Mouse (Mus musculus) thymus, adult 18-20 months (tissue): ENCODE measurements around the gene Zdhhc17.

Experiments
- DNase-seq, 2 experiments: peaks; one replicate each; pipeline ENCODE4 v3.0.0; 2022; ENCODE audit warnings: mixed read lengths in 2 of 2

The Zdhhc17 gene

DNA sequence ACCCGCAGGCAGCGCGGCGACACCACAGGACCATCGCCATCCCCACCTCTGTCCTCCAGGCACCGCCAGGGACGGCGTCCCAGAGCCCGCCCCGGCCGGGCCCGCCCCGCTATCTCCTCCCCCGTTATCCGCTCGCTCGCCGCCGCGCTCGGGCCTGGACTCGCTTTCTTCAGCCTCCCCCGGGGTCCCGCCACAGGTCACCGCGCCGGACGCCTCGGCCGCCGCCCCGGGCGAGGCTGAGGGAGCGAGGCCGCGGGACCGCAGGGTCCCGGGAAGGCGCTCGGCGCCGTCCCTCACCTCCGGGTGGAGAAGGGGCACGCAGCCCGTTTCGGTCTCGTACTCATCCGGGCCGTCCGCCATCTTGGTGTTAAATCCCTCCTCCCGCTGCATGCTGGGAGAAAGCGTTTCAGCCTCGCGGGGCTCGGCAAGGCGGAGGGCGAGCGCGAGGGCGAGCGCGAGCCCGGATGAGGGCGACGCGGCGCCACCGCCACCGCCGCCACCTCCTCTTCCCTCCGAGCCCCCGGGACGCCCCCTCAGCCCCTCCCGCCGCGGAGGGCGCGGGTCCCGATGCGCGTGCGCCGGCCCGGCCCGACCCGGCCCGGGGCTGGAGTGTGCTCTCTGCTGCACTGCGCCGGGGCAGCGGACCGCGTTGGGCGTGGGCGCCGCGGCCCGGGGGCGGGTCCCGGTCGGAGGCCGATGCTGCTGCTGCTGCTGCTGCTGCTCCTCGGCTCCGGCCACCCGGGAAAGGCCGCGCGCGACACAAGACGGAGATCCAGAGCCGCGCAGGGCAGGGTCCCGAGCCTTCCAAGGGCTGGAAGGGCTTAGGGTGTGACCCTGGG lies at the start of gene Zdhhc17:
TSS of gene Zdhhc17 (minus strand) at position 500 of the 839 bp plus-strand sequence.
- DNase-seq = peak; percentile 78 to 85

GRCm38 (mm10) chr10:111055770-111056169 lies 45.8 kb upstream of the Zdhhc17 start:
- no peak for DNase-seq

GRCm38 (mm10) chr10:111051606-111052005 lies 41.7 kb upstream of the Zdhhc17 start:
- no peak for DNase-seq

GRCm38 (mm10) chr10:111050511-111050910 lies 40.6 kb upstream of the Zdhhc17 start:
- DNase-seq = no peak

GRCm38 (mm10) chr10:111050061-111050460 lies 40.1 kb upstream of the Zdhhc17 start:
- no peak for DNase-seq

- no peak for DNase-seq
These were observed 38.0 kb upstream of the Zdhhc17 start for GRCm38 (mm10) chr10:111047895-111048294.

DNA sequence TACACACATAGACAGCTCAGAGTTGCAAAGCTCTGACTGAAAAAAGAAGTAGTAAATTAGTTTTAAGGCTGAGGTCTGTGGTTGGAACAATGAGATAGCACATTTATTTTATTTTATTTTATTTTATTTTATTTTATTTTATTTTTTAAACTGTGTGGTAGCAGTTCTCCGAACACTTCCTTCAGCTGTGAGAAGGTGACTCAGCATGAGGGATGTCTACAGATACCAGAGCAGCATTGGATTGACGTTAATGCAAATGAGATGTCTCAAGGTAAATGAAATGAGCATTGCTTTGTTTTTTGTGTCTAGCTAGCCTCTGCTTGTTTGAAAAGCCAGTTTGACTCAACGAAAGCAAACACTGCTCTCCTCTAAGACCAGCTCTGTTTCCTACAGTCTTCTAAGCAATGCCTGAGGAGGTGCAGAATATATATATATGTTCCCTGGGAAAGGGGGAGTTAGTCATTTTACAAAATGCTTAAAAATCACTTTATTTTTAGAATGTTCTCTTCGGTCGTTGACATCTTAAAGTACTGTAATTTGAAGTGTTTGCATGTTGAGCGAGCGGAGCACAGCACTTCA lies 30.2 kb upstream of the Zdhhc17 start:
- no peak for DNase-seq

- DNase-seq = no peak
These were observed 26.9 kb upstream of the Zdhhc17 start for GRCm38 (mm10) chr10:111036851-111037250.

- DNase-seq = no peak
These were observed 25.2 kb upstream of the Zdhhc17 start for GRCm38 (mm10) chr10:111035134-111035533.

DNA sequence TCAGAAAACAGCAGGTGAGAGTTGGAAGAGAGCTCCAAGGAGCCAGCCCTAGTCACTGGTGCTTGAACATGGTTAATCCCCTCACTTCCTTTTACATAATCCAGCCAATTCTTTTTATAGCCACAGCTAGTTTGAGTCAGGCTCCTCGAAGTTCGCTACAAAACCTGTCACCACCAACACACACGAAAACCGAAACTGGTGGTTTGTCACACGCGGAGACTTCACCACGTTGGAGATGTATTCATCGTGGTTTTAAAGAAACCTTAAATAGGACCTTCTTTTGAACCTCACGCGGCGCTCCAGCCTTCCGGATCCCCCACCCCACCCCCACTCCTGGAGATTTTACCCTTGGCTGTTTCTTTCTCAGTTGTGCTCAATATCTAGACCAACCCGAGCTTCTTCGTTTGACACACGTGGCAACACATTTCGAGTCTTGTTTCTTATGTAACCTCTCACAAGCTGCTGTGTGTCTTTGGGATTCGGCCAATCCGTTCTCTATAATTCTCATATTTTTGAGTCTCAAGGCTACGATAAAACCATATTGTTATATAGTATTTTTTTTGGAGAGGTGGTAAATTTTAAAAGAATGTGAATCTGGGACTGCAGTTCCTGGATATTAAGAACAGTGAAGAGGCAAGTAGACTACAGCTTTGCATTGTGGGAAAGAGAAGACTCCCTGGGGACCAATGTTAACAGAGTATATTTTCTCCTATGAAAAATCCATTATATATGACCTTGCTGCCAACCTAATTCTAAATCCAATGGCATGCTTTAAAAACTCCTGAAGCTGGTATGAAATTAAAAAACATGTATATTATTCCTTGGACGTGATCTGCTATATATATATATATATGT lies 21.8 kb upstream of the Zdhhc17 start:
- DNase-seq = peak in 1 of 2 experiments; percentile 8

GRCm38 (mm10) chr10:111030845-111031244 lies 20.9 kb upstream of the Zdhhc17 start:
- no peak for DNase-seq

GRCm38 (mm10) chr10:111026106-111026505 lies 16.2 kb upstream of the Zdhhc17 start:
- no peak for DNase-seq

DNA sequence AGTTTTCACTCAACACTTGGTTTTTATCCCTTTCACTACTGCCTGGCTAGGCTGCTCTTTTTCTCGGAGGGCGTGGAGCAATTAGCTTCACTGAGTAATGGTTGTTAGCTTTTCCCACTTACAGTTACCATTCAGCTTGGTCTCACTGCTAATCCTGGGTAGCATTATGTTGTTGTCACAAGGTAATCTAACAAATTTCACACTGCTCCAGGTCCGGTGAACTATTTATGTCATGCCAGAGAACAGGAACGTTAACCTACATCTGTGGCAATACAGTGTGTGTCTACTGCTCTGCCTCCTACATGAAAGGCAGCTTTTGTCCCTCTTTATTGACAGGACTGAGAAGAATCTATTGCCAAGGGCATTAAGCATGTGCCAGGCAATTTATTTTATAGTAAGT lies 14.8 kb upstream of the Zdhhc17 start:
- DNase-seq = no peak

GRCm38 (mm10) chr10:111014476-111014875 lies 4.5 kb upstream of the Zdhhc17 start:
- no peak for DNase-seq

DNA sequence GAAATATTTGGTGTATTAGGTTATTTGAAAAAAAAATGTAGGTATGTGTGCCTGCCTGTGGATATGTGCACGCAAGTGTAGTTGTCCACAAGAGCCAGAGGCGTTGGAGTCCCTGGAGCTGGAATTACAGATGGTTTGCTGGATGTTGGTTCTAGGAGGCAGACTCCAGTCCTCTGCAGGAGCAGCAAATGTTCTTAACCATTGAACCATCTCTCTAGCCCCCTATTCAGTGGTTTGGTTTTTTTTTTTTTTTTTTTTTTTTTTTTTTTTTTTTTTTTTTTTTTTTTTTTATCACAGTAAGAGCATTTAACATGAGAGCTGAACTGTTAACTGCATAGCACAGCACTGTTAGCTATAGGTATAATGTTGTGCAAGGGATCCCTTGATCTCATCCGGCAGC lies 3.3 kb upstream of the Zdhhc17 start:
- no peak for DNase-seq

GRCm38 (mm10) chr10:111012496-111013038 lies 2.6 kb upstream of the Zdhhc17 start:
- DNase-seq = no peak

GRCm38 (mm10) chr10:111011226-111011765 lies 1.4 kb upstream of the Zdhhc17 start:
- DNase-seq = peak in 1 of 2 experiments; percentile 10

DNA sequence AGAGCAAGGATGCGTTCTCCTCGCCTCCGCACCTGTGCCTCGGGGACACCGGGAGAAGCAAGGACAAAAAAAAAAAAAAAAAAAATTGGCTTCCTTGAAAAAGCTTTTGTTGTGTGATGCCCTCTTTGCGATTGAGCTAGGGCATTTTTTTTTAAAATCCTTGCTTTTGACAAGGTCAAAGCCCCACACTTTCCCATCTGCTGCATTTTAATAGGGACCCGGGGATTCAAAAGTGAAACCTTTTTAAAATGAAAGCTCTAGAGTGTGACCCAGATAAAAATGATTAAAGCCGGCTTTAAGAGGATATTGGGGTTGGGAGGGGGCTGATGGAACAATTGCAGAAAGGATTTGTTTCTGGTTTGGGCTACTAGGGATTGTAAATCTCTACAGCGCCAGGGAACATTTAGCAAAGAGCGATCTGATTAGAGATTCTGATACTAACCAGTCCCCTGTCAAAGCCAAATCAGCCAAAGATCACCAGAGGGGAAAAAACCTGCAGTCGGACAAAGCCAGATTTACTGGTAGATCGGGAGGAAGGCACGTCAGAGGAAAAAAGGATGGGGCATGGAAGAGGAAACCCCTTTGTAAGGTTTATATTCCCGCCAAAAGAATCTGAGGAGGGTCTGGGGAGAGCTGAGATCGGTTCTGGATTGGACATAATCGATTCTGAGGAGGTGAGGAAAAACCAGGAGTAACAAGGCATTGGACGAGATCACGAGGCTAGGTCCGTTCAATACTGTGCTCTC lies 713 bp upstream of the Zdhhc17 start:
- peak in 1 of 2 experiments; percentile 14 for DNase-seq

- peak in 1 of 2 experiments; percentile 6 for DNase-seq
These were observed 763 bp downstream of the Zdhhc17 start for GRCm38 (mm10) chr10:111009113-111009640.

DNA sequence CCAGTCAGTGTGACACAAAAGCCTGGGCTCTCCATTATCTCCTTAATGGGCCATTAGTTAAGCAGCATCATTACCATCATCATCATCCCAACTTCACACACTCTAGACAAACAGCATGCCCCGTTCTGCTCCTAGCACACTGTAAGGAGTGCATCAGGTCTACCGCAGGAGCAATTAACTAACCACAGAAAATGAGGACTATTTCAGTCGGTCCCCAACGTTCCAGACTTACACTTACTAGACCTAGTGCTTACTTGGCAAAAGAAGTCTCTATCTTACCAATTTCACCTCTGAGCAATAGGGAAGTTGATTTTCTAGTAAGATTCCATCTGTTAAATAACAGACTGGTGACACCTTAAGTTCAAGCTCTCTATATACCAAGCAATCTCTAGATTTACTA lies 2.3 kb downstream of the Zdhhc17 start:
- no peak for DNase-seq

DNA sequence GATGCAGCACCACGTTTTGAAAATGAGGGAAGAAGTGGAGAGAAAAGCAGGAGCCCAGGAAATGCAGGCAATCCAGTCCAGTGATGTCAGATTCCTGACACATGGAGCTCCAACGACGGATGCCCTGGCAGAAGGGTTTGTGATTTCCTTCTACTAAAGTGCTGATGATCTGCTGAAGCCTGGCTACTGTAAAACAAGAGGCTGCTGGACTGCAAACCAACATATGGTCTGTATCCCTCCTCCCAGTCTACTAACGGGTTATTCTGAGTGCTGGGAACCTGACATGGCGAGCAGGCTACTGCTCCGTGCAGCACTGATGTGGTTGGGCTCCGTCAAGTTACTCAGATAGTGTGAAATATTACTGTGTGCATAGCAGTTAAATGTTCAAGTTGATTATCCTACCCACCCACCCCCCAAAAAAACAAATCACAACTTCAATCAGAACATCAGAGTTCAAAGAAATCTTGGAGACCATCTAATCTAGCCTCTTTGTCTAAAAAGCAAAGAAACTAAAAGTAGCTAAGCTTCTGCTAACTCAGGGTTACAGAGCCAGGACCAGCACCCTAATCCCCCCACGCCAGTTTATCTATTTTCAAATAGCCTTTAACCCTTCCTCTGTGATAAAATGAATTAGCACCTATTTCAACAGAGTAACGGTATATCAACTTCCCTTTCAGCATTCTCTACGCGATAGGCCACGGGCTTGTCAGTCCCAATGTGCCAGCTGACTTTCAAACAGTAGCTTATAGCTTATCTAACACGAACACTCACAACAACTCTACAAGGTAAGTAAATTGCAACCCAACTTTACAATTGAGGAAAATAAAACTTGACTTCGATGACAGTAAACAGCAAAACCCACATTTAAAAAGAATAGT lies 4.1 kb downstream of the Zdhhc17 start:
- DNase-seq = no peak
